Mouse (Mus musculus): ENCODE measurements around the gene Ythdf2. TPM values are rescaled to one million over a fixed set of nuclear protein-coding genes. Genes with fewer than 3 reads are reported as not detected.
"Not testable (repeated sequence)": the region's sequence is repeated elsewhere in the genome, so short reads cannot be mapped to it uniquely, and the experiment has no call there.

The Ythdf2 gene
- polyA plus RNA-seq, 1 experiment, result 14.7 TPM

DNA sequence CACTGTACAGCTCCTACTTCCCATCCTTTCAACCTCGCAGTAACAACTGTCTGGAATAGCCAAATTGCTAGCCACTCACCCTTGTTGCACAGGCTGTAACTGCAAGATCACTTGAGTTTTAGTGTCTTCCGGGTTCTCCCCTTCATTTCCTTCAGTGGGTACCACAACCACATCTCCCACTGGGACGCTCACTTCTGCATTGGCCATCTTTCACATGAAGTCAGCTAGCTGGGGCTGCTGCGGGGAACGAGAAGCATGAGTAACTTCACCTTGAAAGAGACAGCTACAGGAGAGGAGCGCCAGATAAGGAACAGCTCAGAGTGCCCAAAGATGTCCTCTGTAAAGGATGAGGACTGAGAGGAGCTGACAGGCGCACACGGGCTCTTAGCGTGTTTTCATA is 39.5 kb upstream of the Ythdf2 start:
- 58% methylated on average over 9 of the region's 9 CpGs for WGBS

DNA sequence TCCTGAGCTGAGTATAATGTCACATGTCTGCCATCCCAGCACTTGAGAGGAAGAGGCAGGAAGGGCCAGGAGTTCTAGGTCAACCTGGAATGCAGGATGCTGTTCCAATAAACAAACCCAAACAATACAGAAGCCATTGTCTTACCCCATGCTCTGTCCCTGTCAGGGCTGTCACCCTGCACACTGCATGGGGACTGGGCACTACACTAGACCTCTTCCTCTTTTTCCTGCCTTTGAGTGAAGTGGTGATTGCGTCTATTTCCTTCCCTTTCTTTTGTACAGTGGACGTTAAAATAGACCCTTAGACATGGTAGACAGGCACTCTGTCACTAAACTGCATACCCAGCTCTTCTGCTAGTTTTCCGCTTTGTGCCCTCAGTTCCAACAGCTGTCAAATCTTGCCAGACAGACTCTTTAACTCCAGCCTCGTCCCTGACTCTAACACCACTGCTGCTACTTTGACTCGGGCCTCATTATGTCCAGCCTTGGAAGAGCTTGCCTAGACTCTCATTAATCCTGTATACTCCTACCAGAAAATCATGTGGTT is 35.4 kb upstream of the Ythdf2 start:
- TF ChIP-seq POLR2A (IDR thresholded peaks at IDR 0.05; ENCODE audit: borderline replicate concordance, control insufficient read depth, low read depth, low read length) (no peak), CTCF (IDR thresholded peaks at IDR 0.05; ENCODE audit: control insufficient read depth, insufficient read depth, low read length) (no peak)
- Histone ChIP-seq H3K4me1 (ENCODE audit: control insufficient read depth, insufficient read depth, low read length) (peaks cover 2% of the 10 kb centered on the region; the same call in 1 of the 2 replicates), H3K4me3 (replicated peaks; ENCODE audit: control insufficient read depth, low read depth, low read length) (peak overlapping the region; percentile 11), H3K27ac (ENCODE audit: control insufficient read depth, insufficient read depth, low read depth, low read length, poor library complexity) (peak overlapping the region; percentile 92)
- 19% methylated on average over 5 of the region's 5 CpGs for WGBS

More for the DNA sequence above, 39.5 kb upstream of the Ythdf2 start:
- no peak for TF ChIP-seq CTCF (IDR thresholded peaks at IDR 0.05; ENCODE audit: control insufficient read depth, insufficient read depth, low read length)
- TF ChIP-seq POLR2A (IDR thresholded peaks at IDR 0.05; ENCODE audit: borderline replicate concordance, control insufficient read depth, low read depth, low read length), result no peak
- Histone ChIP-seq H3K27ac (ENCODE audit: control insufficient read depth, insufficient read depth, low read depth, low read length, poor library complexity) (no peak overlapping the region), H3K4me1 (ENCODE audit: control insufficient read depth, insufficient read depth, low read length) (peaks cover 2% of the 10 kb centered on the region; the same call in 1 of the 2 replicates), H3K4me3 (replicated peaks; ENCODE audit: control insufficient read depth, low read depth, low read length) (no peak overlapping the region)

- Histone ChIP-seq H3K27ac (ENCODE audit: control insufficient read depth, insufficient read depth, low read depth, low read length, poor library complexity) (no peak overlapping the region), H3K4me1 (ENCODE audit: control insufficient read depth, insufficient read depth, low read length) (peaks cover 2% of the 10 kb centered on the region; the same call in 1 of the 2 replicates), H3K4me3 (replicated peaks; ENCODE audit: control insufficient read depth, low read depth, low read length) (no peak overlapping the region)
- TF ChIP-seq POLR2A (IDR thresholded peaks at IDR 0.05; ENCODE audit: borderline replicate concordance, control insufficient read depth, low read depth, low read length) (no peak), CTCF (IDR thresholded peaks at IDR 0.05; ENCODE audit: control insufficient read depth, insufficient read depth, low read length) (no peak)
- 76% methylated on average over 3 of the region's 3 CpGs for WGBS
Measured at GRCm38 (mm10) chr4:132245643-132246042, 33.5 kb upstream of the Ythdf2 start.

GRCm38 (mm10) chr4:132241208-132241607 is 29.1 kb upstream of the Ythdf2 start:
- Histone ChIP-seq H3K4me1 (ENCODE audit: control insufficient read depth, insufficient read depth, low read length) (no peaks in the 10 kb centered on the region), H3K27ac (ENCODE audit: control insufficient read depth, insufficient read depth, low read depth, low read length, poor library complexity) (peak overlapping the region; percentile 22; the same call in 1 of the 2 replicates), H3K4me3 (replicated peaks; ENCODE audit: control insufficient read depth, low read depth, low read length) (no peak overlapping the region)
- no peak for TF ChIP-seq CTCF (IDR thresholded peaks at IDR 0.05; ENCODE audit: control insufficient read depth, insufficient read depth, low read length)
- no peak for TF ChIP-seq POLR2A (IDR thresholded peaks at IDR 0.05; ENCODE audit: borderline replicate concordance, control insufficient read depth, low read depth, low read length)
- WGBS, result 66% methylated on average over 3 of the region's 3 CpGs

DNA sequence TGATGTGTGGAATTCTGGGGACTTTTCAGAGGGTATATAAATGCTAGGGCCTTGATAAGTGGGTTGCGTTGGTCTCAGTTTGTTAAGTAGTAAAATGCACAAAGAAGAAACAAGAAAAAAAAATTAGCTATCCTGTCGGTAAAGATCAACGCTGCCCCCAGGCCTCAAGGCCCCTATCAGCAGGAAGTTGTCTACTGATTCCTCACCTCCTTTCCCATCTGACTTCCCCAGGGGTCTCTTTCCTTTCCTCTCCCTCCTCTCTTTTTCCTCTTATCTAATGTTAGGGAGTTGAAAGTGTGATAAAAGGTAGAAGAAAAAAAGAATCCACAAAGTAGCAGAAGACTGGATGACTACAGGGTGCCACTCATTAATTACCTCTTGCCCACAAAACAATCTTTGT is 28.3 kb upstream of the Ythdf2 start:
- no peaks in the 10 kb centered on the region for H3K4me1 ChIP-seq (ENCODE audit: control insufficient read depth, insufficient read depth, low read length)
- 56% methylated on average over 3 of the region's 3 CpGs for WGBS
- TF ChIP-seq CTCF (IDR thresholded peaks at IDR 0.05; ENCODE audit: control insufficient read depth, insufficient read depth, low read length) (no peak), POLR2A (IDR thresholded peaks at IDR 0.05; ENCODE audit: borderline replicate concordance, control insufficient read depth, low read depth, low read length) (no peak)
- no peak overlapping the region for H3K4me3 ChIP-seq (replicated peaks; ENCODE audit: control insufficient read depth, low read depth, low read length)
- H3K27ac ChIP-seq (ENCODE audit: control insufficient read depth, insufficient read depth, low read depth, low read length, poor library complexity), result no peak overlapping the region

- 81% methylated on average over 4 of the region's 4 CpGs for WGBS
- no peak overlapping the region for H3K4me3 ChIP-seq (replicated peaks; ENCODE audit: control insufficient read depth, low read depth, low read length)
- no peak for TF ChIP-seq CTCF (IDR thresholded peaks at IDR 0.05; ENCODE audit: control insufficient read depth, insufficient read depth, low read length)
- no peak for TF ChIP-seq POLR2A (IDR thresholded peaks at IDR 0.05; ENCODE audit: borderline replicate concordance, control insufficient read depth, low read depth, low read length)
- no peak overlapping the region for H3K27ac ChIP-seq (ENCODE audit: control insufficient read depth, insufficient read depth, low read depth, low read length, poor library complexity)
- no peaks in the 10 kb centered on the region for H3K4me1 ChIP-seq (ENCODE audit: control insufficient read depth, insufficient read depth, low read length)
Measured at GRCm38 (mm10) chr4:132238356-132238755, 26.3 kb upstream of the Ythdf2 start.

DNA sequence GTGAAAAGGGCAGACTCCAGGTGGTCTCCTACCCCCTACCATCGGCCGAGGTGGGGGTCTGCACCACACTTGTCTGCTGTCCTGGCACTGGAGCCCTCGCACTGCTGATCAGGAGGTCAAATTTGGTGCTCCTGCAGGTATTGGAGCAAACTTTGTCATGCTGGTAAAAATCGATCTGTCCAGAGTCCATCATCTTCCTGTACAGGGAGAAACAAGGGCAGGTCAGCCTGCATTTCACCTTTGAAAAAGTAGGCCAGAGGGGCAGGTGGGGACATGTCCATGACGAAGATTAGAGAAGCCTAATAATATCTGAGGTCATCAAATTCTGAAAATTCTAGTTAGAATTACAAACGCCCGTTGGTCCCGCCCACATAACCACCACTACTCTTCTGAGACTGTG is 22.6 kb upstream of the Ythdf2 start:
- WGBS, result 87% methylated on average over 8 of the region's 8 CpGs
- TF ChIP-seq POLR2A (IDR thresholded peaks at IDR 0.05; ENCODE audit: borderline replicate concordance, control insufficient read depth, low read depth, low read length), result no peak
- TF ChIP-seq CTCF (IDR thresholded peaks at IDR 0.05; ENCODE audit: control insufficient read depth, insufficient read depth, low read length), result no peak
- Histone ChIP-seq H3K4me1 (ENCODE audit: control insufficient read depth, insufficient read depth, low read length) (no peaks in the 10 kb centered on the region), H3K4me3 (replicated peaks; ENCODE audit: control insufficient read depth, low read depth, low read length) (no peak overlapping the region), H3K27ac (ENCODE audit: control insufficient read depth, insufficient read depth, low read depth, low read length, poor library complexity) (no peak overlapping the region)

- Histone ChIP-seq H3K4me1 (ENCODE audit: control insufficient read depth, insufficient read depth, low read length) (no peaks in the 10 kb centered on the region), H3K27ac (ENCODE audit: control insufficient read depth, insufficient read depth, low read depth, low read length, poor library complexity) (no peak overlapping the region), H3K4me3 (replicated peaks; ENCODE audit: control insufficient read depth, low read depth, low read length) (no peak overlapping the region)
- TF ChIP-seq CTCF (IDR thresholded peaks at IDR 0.05; ENCODE audit: control insufficient read depth, insufficient read depth, low read length), result no peak
- no peak for TF ChIP-seq POLR2A (IDR thresholded peaks at IDR 0.05; ENCODE audit: borderline replicate concordance, control insufficient read depth, low read depth, low read length)
- 74% methylated on average over 5 of the region's 5 CpGs for WGBS
Measured at GRCm38 (mm10) chr4:132230422-132230821, 18.3 kb upstream of the Ythdf2 start.

DNA sequence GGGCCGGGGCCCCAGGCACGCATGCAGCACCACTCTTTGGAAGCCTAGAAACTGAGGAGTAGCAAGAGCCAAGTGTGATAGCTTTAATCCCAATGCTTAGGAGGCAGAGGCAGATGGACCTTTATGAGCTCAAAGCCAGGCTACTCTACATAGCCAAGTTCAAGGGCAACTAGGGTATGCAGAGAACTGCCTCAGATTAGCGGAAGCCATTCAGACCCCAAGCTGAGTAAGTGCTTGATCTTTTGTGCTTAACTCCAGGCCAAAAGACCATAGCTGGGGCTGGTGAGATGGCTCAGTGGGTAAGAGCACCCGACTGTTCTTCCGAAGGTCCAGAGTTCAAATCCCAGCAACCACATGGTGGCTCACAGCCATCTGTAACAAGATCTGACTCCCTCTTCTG is 9.9 kb upstream of the Ythdf2 start:
- H3K4me3 ChIP-seq (replicated peaks; ENCODE audit: control insufficient read depth, low read depth, low read length); H3K4me1 ChIP-seq (ENCODE audit: control insufficient read depth, insufficient read depth, low read length); H3K27ac ChIP-seq (ENCODE audit: control insufficient read depth, insufficient read depth, low read depth, low read length, poor library complexity): not testable (repeated sequence)
- WGBS, result 92% methylated on average over 5 of the region's 5 CpGs

GRCm38 (mm10) chr4:132218439-132218838 is 6.3 kb upstream of the Ythdf2 start:
- not testable (repeated sequence) for H3K27ac ChIP-seq (ENCODE audit: control insufficient read depth, insufficient read depth, low read depth, low read length, poor library complexity); H3K4me3 ChIP-seq (replicated peaks; ENCODE audit: control insufficient read depth, low read depth, low read length); H3K4me1 ChIP-seq (ENCODE audit: control insufficient read depth, insufficient read depth, low read length)
- 74% methylated on average over 6 of the region's 6 CpGs for WGBS

All from bone marrow, adult 2 months (tissue).